Mouse (Mus musculus): Measurements from ENCODE around the gene Shisal1.

Shisal1 gene

GRCm38 (mm10) chr15:84423781-84424180 lies 23.1 kb downstream of the Shisal1 start:
- no peak for DNase-seq

GRCm38 (mm10) chr15:84418266-84418610 lies 28.7 kb downstream of the Shisal1 start:
- DNase-seq, result no peak

- no peak for DNase-seq
Measured at GRCm38 (mm10) chr15:84417592-84418265, 29.2 kb downstream of the Shisal1 start.

- no peak for DNase-seq
Measured at GRCm38 (mm10) chr15:84417017-84417416, 29.9 kb downstream of the Shisal1 start.

GRCm38 (mm10) chr15:84414040-84414848 lies 32.7 kb downstream of the Shisal1 start:
- no peak for DNase-seq

- peak; percentile 33 for DNase-seq
Measured at GRCm38 (mm10) chr15:84412409-84412808, 34.5 kb downstream of the Shisal1 start.

GRCm38 (mm10) chr15:84410052-84410451 lies 36.8 kb downstream of the Shisal1 start:
- DNase-seq, result no peak

GRCm38 (mm10) chr15:84408576-84408975 lies 38.3 kb downstream of the Shisal1 start:
- no peak for DNase-seq

GRCm38 (mm10) chr15:84405759-84406158 lies 41.1 kb downstream of the Shisal1 start:
- DNase-seq, result no peak

GRCm38 (mm10) chr15:84403454-84404113 lies 43.3 kb downstream of the Shisal1 start:
- DNase-seq, result no peak

GRCm38 (mm10) chr15:84398617-84399016 lies 48.3 kb downstream of the Shisal1 start:
- DNase-seq, result no peak

- DNase-seq, result no peak
Measured at GRCm38 (mm10) chr15:84397663-84398169, 49.2 kb downstream of the Shisal1 start.

- peak; percentile 71 for DNase-seq
Measured at GRCm38 (mm10) chr15:84395341-84396067, 51.4 kb downstream of the Shisal1 start.

GRCm38 (mm10) chr15:84393341-84393740 lies 53.6 kb downstream of the Shisal1 start:
- peak; percentile 19 for DNase-seq

- DNase-seq, result no peak
Measured at GRCm38 (mm10) chr15:84392840-84393239, 54.1 kb downstream of the Shisal1 start.

GRCm38 (mm10) chr15:84392131-84392530 lies 54.8 kb downstream of the Shisal1 start:
- DNase-seq, result no peak

- no peak for DNase-seq
Measured at GRCm38 (mm10) chr15:84388698-84389131, 58.2 kb downstream of the Shisal1 start.

GRCm38 (mm10) chr15:84385995-84386565 lies 60.8 kb downstream of the Shisal1 start:
- no peak for DNase-seq

GRCm38 (mm10) chr15:84384066-84384465 lies 62.8 kb downstream of the Shisal1 start:
- DNase-seq, result no peak

GRCm38 (mm10) chr15:84380181-84380580 lies 66.7 kb downstream of the Shisal1 start:
- peak; percentile 42 for DNase-seq

- no peak for DNase-seq
Measured at GRCm38 (mm10) chr15:84378734-84379133, 68.2 kb downstream of the Shisal1 start.

- DNase-seq, result no peak
Measured at GRCm38 (mm10) chr15:84372801-84373200, 74.1 kb downstream of the Shisal1 start.
